Mouse (Mus musculus): ENCODE data around the gene Fam155a. TPM values are rescaled to one million over a fixed set of nuclear protein-coding genes. Genes with fewer than 3 reads are reported as not detected.
"Not testable (repeated sequence)": the region's sequence is repeated elsewhere in the genome, so short reads cannot be mapped to it uniquely, and the experiment has no call there.

The Fam155a gene
- polyA plus RNA-seq, 1 experiment from 2014 or later: 12.6 TPM

DNA sequence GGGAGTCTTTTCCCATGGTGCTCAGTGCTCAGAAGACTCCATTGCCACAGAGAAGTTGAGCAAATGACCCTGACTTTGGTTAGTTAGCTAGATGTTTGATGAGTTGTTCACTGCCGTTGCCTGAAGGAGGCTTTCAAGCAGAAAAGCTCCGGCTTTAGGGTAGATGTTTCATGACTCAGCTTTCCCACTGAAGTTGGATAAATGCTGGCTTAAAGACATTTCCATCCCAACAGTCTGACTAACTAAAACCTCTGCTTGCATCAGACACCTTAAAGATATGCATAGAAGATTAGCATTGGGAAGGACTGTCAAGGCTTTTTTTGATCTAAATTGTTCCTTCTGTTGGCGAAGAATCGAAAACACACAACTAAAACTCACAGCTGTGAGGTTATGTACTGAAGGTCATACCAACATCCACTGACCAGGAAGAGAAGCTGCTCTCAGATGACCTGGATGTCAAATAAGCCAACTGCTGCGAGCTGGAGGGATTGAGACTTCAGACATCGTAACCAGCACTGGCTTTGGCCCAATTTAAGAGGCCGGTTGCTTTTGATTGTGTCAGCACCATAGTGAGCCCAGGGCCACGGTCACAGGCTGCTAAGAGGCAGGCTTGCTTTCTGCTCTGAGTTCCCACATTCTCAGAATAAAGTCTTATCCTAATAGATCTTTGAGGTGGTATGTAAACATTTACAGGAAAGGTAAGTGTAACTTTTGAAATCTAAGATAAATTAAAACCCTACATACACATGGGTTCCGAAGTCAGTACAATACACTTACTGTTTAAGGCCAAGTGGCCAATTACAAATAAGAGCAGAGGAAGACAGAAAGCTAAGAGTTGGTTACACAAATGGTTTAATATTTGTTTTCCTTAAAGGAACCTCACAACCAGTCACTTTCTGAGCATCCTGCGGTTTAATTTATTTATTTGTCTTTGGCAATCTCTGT lies 351.8 kb downstream of the Fam155a start:
- no peak overlapping the region for H3K4me2 ChIP-seq (replicated peaks)
- 73% methylated on average over 10 of the region's 10 CpGs for WGBS
- no peak overlapping the region for H3K9ac ChIP-seq
- H3K9me3 ChIP-seq (replicated peaks): no peaks in the 10 kb centered on the region
- no peaks in the 10 kb centered on the region for H3K4me1 ChIP-seq
- H3K4me3 ChIP-seq: no peak overlapping the region
- H3K27me3 ChIP-seq: no peaks in the 10 kb centered on the region
- ATAC-seq (ENCODE audit: low FRiP score): no peak
- H3K27ac ChIP-seq: no peak overlapping the region
- no peaks in the 10 kb centered on the region for H3K36me3 ChIP-seq

DNA sequence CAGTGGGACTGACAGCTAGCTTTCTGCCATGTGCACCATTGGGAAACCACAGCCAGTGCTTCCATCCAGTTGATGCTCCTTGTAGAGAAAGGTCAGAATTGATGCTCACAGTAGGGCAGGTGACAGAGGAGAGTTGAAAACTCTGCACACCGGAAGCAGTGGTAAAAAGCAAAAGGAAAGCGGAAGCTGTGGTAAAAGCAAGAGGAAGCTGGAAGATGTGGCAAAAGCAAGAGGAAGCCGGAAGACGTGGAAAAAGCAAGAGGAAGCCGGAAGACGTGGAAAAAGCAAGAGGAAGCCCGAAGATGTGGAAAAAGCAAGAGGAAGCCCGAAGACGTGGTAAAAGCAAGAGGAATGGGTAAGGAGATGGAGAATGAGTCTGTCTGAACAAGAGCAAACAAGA lies 354.8 kb downstream of the Fam155a start:
- no peaks in the 10 kb centered on the region for H3K4me1 ChIP-seq
- WGBS: 93% methylated on average over 9 of the region's 9 CpGs

GRCm38 (mm10) chr8:9408480-9408879 lies 362.5 kb downstream of the Fam155a start:
- no peaks in the 10 kb centered on the region for H3K9me3 ChIP-seq (replicated peaks)
- no peaks in the 10 kb centered on the region for H3K36me3 ChIP-seq
- ATAC-seq (ENCODE audit: low FRiP score): no peak
- H3K27ac ChIP-seq: no peak overlapping the region
- H3K4me2 ChIP-seq (replicated peaks): no peak overlapping the region
- H3K4me1 ChIP-seq: no peaks in the 10 kb centered on the region
- no peak overlapping the region for H3K9ac ChIP-seq
- WGBS: 51% methylated on average over 5 of the region's 5 CpGs
- no peaks in the 10 kb centered on the region for H3K27me3 ChIP-seq
- no peak overlapping the region for H3K4me3 ChIP-seq

More for the DNA sequence above, 354.8 kb downstream of the Fam155a start:
- Histone ChIP-seq H3K36me3 (no peaks in the 10 kb centered on the region), H3K4me2 (replicated peaks) (no peak overlapping the region), H3K4me3 (no peak overlapping the region), H3K9ac (no peak overlapping the region), H3K27me3 (no peaks in the 10 kb centered on the region), H3K27ac (no peak overlapping the region), H3K9me3 (replicated peaks) (no peaks in the 10 kb centered on the region)
- ATAC-seq (ENCODE audit: low FRiP score): no peak

DNA sequence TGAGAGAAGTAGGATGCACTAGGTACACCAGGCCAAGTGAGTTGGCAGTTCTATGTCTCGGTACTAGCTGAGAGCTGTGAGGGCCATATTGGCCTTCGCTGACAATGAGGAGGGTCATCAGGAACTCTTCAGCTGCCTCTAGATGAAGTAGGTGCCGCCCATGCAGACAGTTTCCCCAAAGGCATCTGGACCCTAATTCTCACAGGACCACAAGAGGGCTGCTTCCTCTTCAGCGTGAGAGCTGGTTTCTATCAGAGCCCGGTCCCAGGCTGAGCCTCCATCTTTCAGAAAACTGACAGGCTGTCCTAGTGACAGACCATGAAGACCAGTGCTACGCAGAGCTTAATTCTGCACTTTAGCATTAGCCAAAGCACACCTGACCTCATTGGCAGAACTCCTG lies 364.8 kb downstream of the Fam155a start:
- Histone ChIP-seq H3K9ac (no peak overlapping the region), H3K9me3 (replicated peaks) (no peaks in the 10 kb centered on the region), H3K27me3 (no peaks in the 10 kb centered on the region), H3K4me3 (no peak overlapping the region), H3K4me1 (no peaks in the 10 kb centered on the region), H3K4me2 (replicated peaks) (no peak overlapping the region), H3K36me3 (no peaks in the 10 kb centered on the region), H3K27ac (no peak overlapping the region)
- WGBS: 89% methylated on average over 6 of the region's 6 CpGs
- ATAC-seq (ENCODE audit: low FRiP score): no peak

DNA sequence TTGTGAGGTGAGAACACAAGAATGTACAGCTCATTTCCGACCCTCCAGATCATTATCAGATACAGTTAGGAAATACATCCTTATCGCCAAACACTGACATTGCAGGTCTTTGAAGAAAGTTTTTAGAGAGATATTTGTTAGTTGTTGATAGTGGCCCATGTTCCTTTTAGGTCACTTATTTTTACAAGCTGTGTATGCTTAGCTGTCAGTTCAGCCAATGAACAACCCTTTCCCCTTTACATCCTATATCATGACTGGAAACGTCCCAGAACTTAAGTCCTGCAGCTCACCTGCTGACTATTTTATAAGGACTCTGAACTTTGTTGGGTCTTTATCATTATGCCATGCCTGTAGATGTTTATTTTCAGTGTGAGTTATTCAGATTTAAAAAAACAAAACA lies 366.3 kb downstream of the Fam155a start:
- 81% methylated on average over 3 of the region's 3 CpGs for WGBS
- Histone ChIP-seq H3K9me3 (replicated peaks) (no peaks in the 10 kb centered on the region), H3K9ac (no peak overlapping the region), H3K36me3 (no peaks in the 10 kb centered on the region), H3K27me3 (no peaks in the 10 kb centered on the region), H3K27ac (no peak overlapping the region), H3K4me3 (no peak overlapping the region), H3K4me1 (no peaks in the 10 kb centered on the region), H3K4me2 (replicated peaks) (no peak overlapping the region)
- no peak for ATAC-seq (ENCODE audit: low FRiP score)

GRCm38 (mm10) chr8:9402393-9402792 lies 368.6 kb downstream of the Fam155a start:
- ATAC-seq (ENCODE audit: low FRiP score): no peak
- Histone ChIP-seq H3K4me1 (no peaks in the 10 kb centered on the region), H3K4me3 (no peak overlapping the region), H3K27ac (no peak overlapping the region), H3K4me2 (replicated peaks) (no peak overlapping the region), H3K9ac (no peak overlapping the region), H3K9me3 (replicated peaks) (no peaks in the 10 kb centered on the region), H3K27me3 (no peaks in the 10 kb centered on the region), H3K36me3 (no peaks in the 10 kb centered on the region)
- 64% methylated on average over 4 of the region's 4 CpGs for WGBS

- no peaks in the 10 kb centered on the region for H3K4me1 ChIP-seq
- no peak overlapping the region for H3K4me3 ChIP-seq
- ATAC-seq (ENCODE audit: low FRiP score): no peak
- no peaks in the 10 kb centered on the region for H3K27me3 ChIP-seq
- WGBS: 73% methylated on average over 3 of the region's 3 CpGs
- H3K4me2 ChIP-seq (replicated peaks): no peak overlapping the region
- H3K9ac ChIP-seq: no peak overlapping the region
- no peaks in the 10 kb centered on the region for H3K36me3 ChIP-seq
- no peaks in the 10 kb centered on the region for H3K9me3 ChIP-seq (replicated peaks)
- no peak overlapping the region for H3K27ac ChIP-seq
Observed at GRCm38 (mm10) chr8:9398606-9399263, 372.2 kb downstream of the Fam155a start.

DNA sequence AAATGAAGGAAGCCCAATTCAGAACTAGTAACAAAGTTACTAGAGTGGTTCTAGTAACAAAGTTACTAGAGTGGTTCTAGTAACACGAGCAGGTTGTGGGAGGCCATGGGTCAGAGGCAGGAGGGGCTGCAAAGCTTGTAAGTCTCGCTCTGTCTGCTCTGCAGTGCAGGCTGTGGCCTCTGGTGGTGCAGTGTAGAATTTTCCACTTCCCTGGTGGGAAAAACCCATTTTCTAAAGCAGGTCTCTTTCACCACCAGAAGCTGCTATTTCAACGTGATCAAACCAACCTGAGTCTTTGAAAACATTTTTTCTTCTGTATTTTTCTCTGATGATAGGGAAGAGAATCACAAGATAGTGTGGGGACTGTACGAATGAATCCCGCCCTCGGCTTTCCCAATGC lies 372.9 kb downstream of the Fam155a start:
- H3K4me2 ChIP-seq (replicated peaks): no peak overlapping the region
- 67% methylated on average over 6 of the region's 6 CpGs for WGBS
- no peaks in the 10 kb centered on the region for H3K9me3 ChIP-seq (replicated peaks)
- H3K4me3 ChIP-seq: no peak overlapping the region
- H3K9ac ChIP-seq: no peak overlapping the region
- H3K27me3 ChIP-seq: no peaks in the 10 kb centered on the region
- H3K36me3 ChIP-seq: no peaks in the 10 kb centered on the region
- H3K4me1 ChIP-seq: no peaks in the 10 kb centered on the region
- no peak overlapping the region for H3K27ac ChIP-seq
- no peak for ATAC-seq (ENCODE audit: low FRiP score)

DNA sequence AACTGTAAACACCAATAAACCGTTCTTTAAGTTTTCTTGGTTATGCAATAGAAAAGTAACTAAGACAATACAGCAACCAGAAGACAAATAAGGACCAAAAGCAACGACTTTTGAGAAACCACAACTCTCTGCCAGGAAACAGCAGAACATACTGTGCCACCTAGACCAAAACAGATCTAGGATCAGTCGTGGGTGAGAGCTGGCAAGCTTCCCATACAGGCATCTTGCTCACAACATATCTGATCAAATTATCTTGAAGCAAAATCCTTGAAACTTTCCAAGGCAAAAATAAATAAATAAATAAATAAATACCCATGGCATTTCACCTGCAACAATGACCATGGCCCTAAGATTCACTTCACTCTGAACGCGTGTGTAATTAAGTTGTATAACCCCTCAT lies 376.3 kb downstream of the Fam155a start:
- Histone ChIP-seq H3K27me3 (no peaks in the 10 kb centered on the region), H3K4me1 (no peaks in the 10 kb centered on the region), H3K27ac (no peak overlapping the region), H3K36me3 (no peaks in the 10 kb centered on the region), H3K9me3 (replicated peaks) (no peaks in the 10 kb centered on the region), H3K9ac (no peak overlapping the region), H3K4me3 (no peak overlapping the region), H3K4me2 (replicated peaks) (no peak overlapping the region)
- 83% methylated on average over 5 of the region's 5 CpGs for WGBS
- ATAC-seq (ENCODE audit: low FRiP score): no peak

DNA sequence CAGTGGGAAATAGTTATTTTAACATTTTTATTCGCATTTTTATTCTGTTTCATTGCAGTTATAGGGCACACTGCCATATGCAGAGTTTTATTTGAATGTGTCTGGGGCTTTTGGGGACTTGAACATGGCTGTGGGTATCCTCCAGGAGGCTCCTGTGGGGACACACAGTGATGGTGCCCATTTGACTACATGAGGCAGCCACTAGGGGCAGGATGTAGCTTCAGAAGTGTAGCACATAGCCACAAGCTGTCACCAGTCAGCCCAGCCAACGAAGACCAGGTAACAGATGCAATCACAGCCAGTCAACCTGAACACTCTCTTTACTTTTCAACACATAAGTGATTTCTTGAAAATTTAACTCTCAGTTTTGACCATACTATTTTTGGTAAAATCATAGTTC lies 377.7 kb downstream of the Fam155a start:
- 43% methylated on average over 2 of the region's 2 CpGs for WGBS
- Histone ChIP-seq H3K27me3 (no peaks in the 10 kb centered on the region), H3K36me3 (no peaks in the 10 kb centered on the region), H3K27ac (no peak overlapping the region), H3K4me3 (no peak overlapping the region), H3K4me2 (replicated peaks) (no peak overlapping the region), H3K9ac (no peak overlapping the region), H3K9me3 (replicated peaks) (no peaks in the 10 kb centered on the region), H3K4me1 (no peaks in the 10 kb centered on the region)
- no peak for ATAC-seq (ENCODE audit: low FRiP score)

DNA sequence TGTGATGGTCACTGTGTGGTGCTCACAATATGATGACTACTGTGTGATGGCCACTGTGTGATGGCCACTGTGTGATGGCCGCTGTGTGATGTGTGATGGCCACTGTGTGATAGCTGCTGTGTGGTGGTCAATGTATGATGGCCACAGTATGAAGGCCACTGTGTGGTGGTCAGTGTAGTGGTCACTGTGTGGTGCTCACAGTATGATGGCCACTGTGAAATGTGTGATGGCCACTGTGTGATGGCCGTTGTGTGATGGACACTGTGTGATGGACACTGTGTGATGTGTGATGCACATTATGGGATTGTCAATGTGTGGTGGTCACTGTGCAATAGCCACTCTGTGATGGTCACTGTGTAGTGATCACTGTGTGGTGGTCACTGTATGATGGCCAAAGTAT lies 380.7 kb downstream of the Fam155a start:
- H3K27me3 ChIP-seq; H3K36me3 ChIP-seq; H3K9ac ChIP-seq; H3K9me3 ChIP-seq (replicated peaks); H3K4me1 ChIP-seq; H3K27ac ChIP-seq; ATAC-seq (ENCODE audit: low FRiP score); H3K4me3 ChIP-seq; H3K4me2 ChIP-seq (replicated peaks): not testable (repeated sequence)
- 90% methylated on average over 2 of the region's 2 CpGs for WGBS

DNA sequence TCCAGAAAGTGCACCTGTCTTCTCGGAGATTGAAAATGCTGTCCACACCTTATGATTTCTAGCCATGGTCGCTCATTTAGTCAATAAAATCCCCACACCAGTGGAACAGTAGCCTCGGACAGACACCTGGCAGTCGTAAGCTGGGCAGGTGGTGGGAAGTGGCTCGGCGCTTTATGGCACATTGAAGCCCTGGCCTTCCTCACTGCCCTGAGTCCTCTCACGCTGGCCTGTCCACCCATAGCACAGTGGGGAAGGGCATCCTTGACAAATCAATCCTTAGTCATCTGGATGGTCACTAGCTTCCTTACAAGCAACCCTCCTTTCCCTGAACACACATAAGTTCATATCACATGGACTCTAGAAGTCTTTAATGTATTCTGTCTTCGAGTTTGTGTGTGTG lies 401.8 kb downstream of the Fam155a start:
- H3K27ac ChIP-seq: no peak overlapping the region
- 89% methylated on average over 8 of the region's 8 CpGs for WGBS

GRCm38 (mm10) chr8:9367721-9368120 lies 403.2 kb downstream of the Fam155a start:
- WGBS: 71% methylated on average over 6 of the region's 6 CpGs
- Histone ChIP-seq H3K9me3 (replicated peaks) (no peaks in the 10 kb centered on the region), H3K4me1 (no peaks in the 10 kb centered on the region), H3K27ac (no peak overlapping the region), H3K4me2 (replicated peaks) (no peak overlapping the region), H3K36me3 (no peaks in the 10 kb centered on the region), H3K4me3 (no peak overlapping the region), H3K27me3 (no peaks in the 10 kb centered on the region), H3K9ac (no peak overlapping the region)
- no peak for ATAC-seq (ENCODE audit: low FRiP score)

More for the DNA sequence above, 401.8 kb downstream of the Fam155a start:
- H3K4me3 ChIP-seq: no peak overlapping the region
- H3K9me3 ChIP-seq (replicated peaks): no peaks in the 10 kb centered on the region
- no peaks in the 10 kb centered on the region for H3K27me3 ChIP-seq
- H3K4me1 ChIP-seq: no peaks in the 10 kb centered on the region
- H3K36me3 ChIP-seq: no peaks in the 10 kb centered on the region
- no peak overlapping the region for H3K9ac ChIP-seq
- ATAC-seq (ENCODE audit: low FRiP score): no peak
- no peak overlapping the region for H3K4me2 ChIP-seq (replicated peaks)
